Mouse (Mus musculus) neural tube, embryonic 14.5 days (tissue): ENCODE data around the gene Pdzrn3. TPM values are rescaled to one million over a fixed set of nuclear protein-coding genes. Genes with fewer than 3 reads are reported as not detected.

ENCODE experiments used
- ATAC-seq: fragments of 200-750 bp; cut with Nextera tagmentation; 2 replicates; pipeline ENCODE4 v1.8.0; 2017; ENCODE audit warnings: low read depth, mild to moderate bottlenecking, moderate TSS enrichment, moderate library complexity
- H3K27ac ChIP-seq: fragments of 300-500 bp; sonication (generic); 2 replicates; pipeline ENCODE4 v1.5.1; 2014; ENCODE audit warnings: low read depth, mild to moderate bottlenecking, control low read depth, low read length, moderate library complexity, mixed read lengths
- H3K27me3 ChIP-seq: fragments of 300-500 bp; sonication (generic); 2 replicates; pipeline ENCODE4 v1.6.1; 2014; ENCODE audit warnings: low read length; ENCODE audit not compliant: control insufficient read depth, insufficient read depth
- H3K36me3 ChIP-seq: fragments of 300-500 bp; sonication (generic); 2 replicates; pipeline ENCODE4 v1.6.1; 2014; ENCODE audit warnings: low read length, mixed read lengths; ENCODE audit not compliant: control insufficient read depth, insufficient read depth
- H3K4me1 ChIP-seq: fragments of 300-500 bp; sonication (generic); 2 replicates; pipeline ENCODE4 v1.6.1; 2014; ENCODE audit warnings: low read length; ENCODE audit not compliant: control insufficient read depth, insufficient read depth
- H3K4me2 ChIP-seq: fragments of 300-500 bp; sonication (generic); 2 replicates; pipeline ENCODE4 v1.6.1; 2014; ENCODE audit warnings: mild to moderate bottlenecking, low read depth, low read length, control low read depth
- H3K4me3 ChIP-seq: fragments of 300-500 bp; sonication (generic); 2 replicates; pipeline ENCODE4 v1.5.1; 2014; ENCODE audit warnings: low read depth, low read length, control low read depth, mixed read lengths
- H3K9ac ChIP-seq: fragments of 300-500 bp; sonication (generic); replicated peaks from 2 replicates; pipeline ENCODE4 v1.6.1; 2014; ENCODE audit warnings: low read depth, mild to moderate bottlenecking, control low read depth, low read length, mixed read lengths
- H3K9me3 ChIP-seq: fragments of 300-500 bp; sonication (generic); 2 replicates; pipeline ENCODE4 v1.6.1; 2016; ENCODE audit warnings: low read length; ENCODE audit not compliant: control insufficient read depth
- WGBS: fragments of 180-500 bp; shearing (Covaris S2); extraction: QIAGEN DNeasy Blood & Tissue Kit; methylation state at CpG from one replicate; pipeline ENCODE4 v1.1.7; 2014; 5-methylcytosine and 5-hydroxymethylcytosine counted together
- polyA plus RNA-seq: library from polyadenylated mRNA; unstranded; fragments of >200 nt; fragmentation: Nextera tagmentation; extraction: Ambion mirVana; gene quantifications from 2 replicates; pipeline ENCODE4 v1.2.1, GENCODE M21; 2014

The Pdzrn3 gene
- polyA plus RNA-seq, 1 experiment from 2014 or later = 28.4 TPM

GRCm38 (mm10) chr6:101327741-101328140 lies 50.0 kb downstream of the Pdzrn3 start:
- Histone ChIP-seq H3K4me3 (no peak overlapping the region), H3K9me3 (no peaks in the 10 kb centered on the region), H3K36me3 (no peaks in the 10 kb centered on the region), H3K4me1 (no peaks in the 10 kb centered on the region), H3K9ac (no peak overlapping the region), H3K27ac (no peak overlapping the region), H3K27me3 (no peaks in the 10 kb centered on the region), H3K4me2 (no peak overlapping the region)
- no peak for ATAC-seq
- 91% methylated on average over 5 of the region's 5 CpGs for WGBS

- WGBS = 88% methylated on average over 3 of the region's 3 CpGs
Measured at GRCm38 (mm10) chr6:101327196-101327595, 50.5 kb downstream of the Pdzrn3 start.

GRCm38 (mm10) chr6:101325842-101326639 lies 51.7 kb downstream of the Pdzrn3 start:
- H3K36me3 ChIP-seq = no peaks in the 10 kb centered on the region
- H3K4me2 ChIP-seq = no peak overlapping the region
- no peaks in the 10 kb centered on the region for H3K27me3 ChIP-seq
- ATAC-seq = no peak
- no peak overlapping the region for H3K9ac ChIP-seq
- H3K4me3 ChIP-seq = no peak overlapping the region
- H3K4me1 ChIP-seq = no peaks in the 10 kb centered on the region
- no peaks in the 10 kb centered on the region for H3K9me3 ChIP-seq
- H3K27ac ChIP-seq = no peak overlapping the region
- 94% methylated on average over 3 of the region's 3 CpGs for WGBS

More at GRCm38 (mm10) chr6:101327196-101327595, 50.5 kb downstream of the Pdzrn3 start:
- Histone ChIP-seq H3K9ac (no peak overlapping the region), H3K27ac (no peak overlapping the region), H3K4me1 (no peaks in the 10 kb centered on the region), H3K9me3 (no peaks in the 10 kb centered on the region), H3K27me3 (no peaks in the 10 kb centered on the region), H3K4me2 (no peak overlapping the region), H3K4me3 (no peak overlapping the region), H3K36me3 (no peaks in the 10 kb centered on the region)
- ATAC-seq = no peak

GRCm38 (mm10) chr6:101322580-101322979 lies 55.1 kb downstream of the Pdzrn3 start:
- Histone ChIP-seq H3K9me3 (no peaks in the 10 kb centered on the region), H3K4me3 (no peak overlapping the region), H3K4me2 (no peak overlapping the region), H3K4me1 (peaks cover 6% of the 10 kb centered on the region), H3K27me3 (no peaks in the 10 kb centered on the region), H3K9ac (no peak overlapping the region), H3K27ac (no peak overlapping the region), H3K36me3 (no peaks in the 10 kb centered on the region)
- ATAC-seq = no peak
- 95% methylated on average over 3 of the region's 3 CpGs for WGBS

- WGBS = 88% methylated on average over 3 of the region's 3 CpGs
- ATAC-seq = no peak
Measured at GRCm38 (mm10) chr6:101320386-101320785, 57.3 kb downstream of the Pdzrn3 start.

GRCm38 (mm10) chr6:101319374-101319967 lies 58.2 kb downstream of the Pdzrn3 start:
- H3K4me2 ChIP-seq = no peak overlapping the region
- WGBS = 57% methylated on average over 7 of the region's 7 CpGs
- no peaks in the 10 kb centered on the region for H3K27me3 ChIP-seq
- no peak overlapping the region for H3K9ac ChIP-seq
- ATAC-seq = no peak
- no peaks in the 10 kb centered on the region for H3K9me3 ChIP-seq
- no peaks in the 10 kb centered on the region for H3K36me3 ChIP-seq
- peaks cover 9% of the 10 kb centered on the region for H3K4me1 ChIP-seq
- H3K27ac ChIP-seq = no peak overlapping the region
- no peak overlapping the region for H3K4me3 ChIP-seq

More at GRCm38 (mm10) chr6:101320386-101320785, 57.3 kb downstream of the Pdzrn3 start:
- Histone ChIP-seq H3K9me3 (no peaks in the 10 kb centered on the region), H3K4me1 (peaks cover 6% of the 10 kb centered on the region), H3K4me2 (no peak overlapping the region), H3K9ac (no peak overlapping the region), H3K27ac (no peak overlapping the region), H3K36me3 (no peaks in the 10 kb centered on the region), H3K27me3 (no peaks in the 10 kb centered on the region), H3K4me3 (no peak overlapping the region)

GRCm38 (mm10) chr6:101318530-101318929 lies 59.2 kb downstream of the Pdzrn3 start:
- Histone ChIP-seq H3K9me3 (no peaks in the 10 kb centered on the region), H3K4me3 (no peak overlapping the region), H3K36me3 (no peaks in the 10 kb centered on the region), H3K4me2 (no peak overlapping the region), H3K27me3 (no peaks in the 10 kb centered on the region), H3K4me1 (peaks cover 9% of the 10 kb centered on the region), H3K27ac (peak overlapping the region; percentile 44; the same call in 1 of the 2 replicates), H3K9ac (no peak overlapping the region)
- no peak for ATAC-seq
- WGBS = 27% methylated on average over 6 of the region's 6 CpGs

GRCm38 (mm10) chr6:101311446-101311845 lies 66.3 kb downstream of the Pdzrn3 start:
- Histone ChIP-seq H3K4me3 (no peak overlapping the region), H3K9ac (no peak overlapping the region), H3K4me2 (no peak overlapping the region), H3K27ac (no peak overlapping the region), H3K27me3 (no peaks in the 10 kb centered on the region), H3K9me3 (no peaks in the 10 kb centered on the region), H3K4me1 (0 out of 2 replicates have a peak, but pooled peaks cover 3% of the 10 kb centered on the region), H3K36me3 (no peaks in the 10 kb centered on the region)
- 61% methylated on average over 6 of the region's 6 CpGs for WGBS
- no peak for ATAC-seq

- no peak overlapping the region for H3K27ac ChIP-seq
- no peak for ATAC-seq
- 0 out of 2 replicates have a peak, but pooled peaks cover 3% of the 10 kb centered on the region for H3K4me1 ChIP-seq
- no peak overlapping the region for H3K9ac ChIP-seq
- no peak overlapping the region for H3K4me3 ChIP-seq
- no peak overlapping the region for H3K4me2 ChIP-seq
- no peaks in the 10 kb centered on the region for H3K27me3 ChIP-seq
- no peaks in the 10 kb centered on the region for H3K9me3 ChIP-seq
- H3K36me3 ChIP-seq = no peaks in the 10 kb centered on the region
- 80% methylated on average over 9 of the region's 9 CpGs for WGBS
Measured at GRCm38 (mm10) chr6:101310491-101310890, 67.2 kb downstream of the Pdzrn3 start.
